Mouse (Mus musculus) ES-Bruce4 (cell line): ENCODE results near the gene Rab40c. TPM values are rescaled to one million over a fixed set of nuclear protein-coding genes. Genes with fewer than 3 reads are reported as not detected.

ENCODE experiments used
- H3K27ac ChIP-seq: 2 replicates; pipeline ENCODE4 v1.5.1; 2012; ENCODE audit warnings: low read length, inconsistent platforms; ENCODE audit not compliant: insufficient read depth
- H3K27me3 ChIP-seq: 2 replicates; pipeline ENCODE4 v1.6.1; 2012; ENCODE audit warnings: mild to moderate bottlenecking, low read length, inconsistent platforms; ENCODE audit not compliant: control insufficient read depth, poor library complexity, insufficient read depth, severe bottlenecking
- H3K36me3 ChIP-seq: 2 replicates; pipeline ENCODE4 v1.6.1; 2012; ENCODE audit warnings: inconsistent platforms, mild to moderate bottlenecking, low read length, moderate library complexity; ENCODE audit not compliant: control insufficient read depth, poor library complexity, insufficient read depth, severe bottlenecking
- H3K4me1 ChIP-seq: one replicate; pipeline ENCODE4 v1.8.1; 2011; ENCODE audit warnings: low read length; ENCODE audit not compliant: control insufficient read depth, insufficient read depth
- H3K4me3 ChIP-seq: 2 replicates; pipeline ENCODE4 v1.5.1; 2011; ENCODE audit warnings: low read depth, mild to moderate bottlenecking, low read length
- H3K9ac ChIP-seq: 2 replicates; pipeline ENCODE4 v1.6.1; 2012; ENCODE audit warnings: low read depth, mild to moderate bottlenecking, inconsistent platforms; ENCODE audit not compliant: poor library complexity, severe bottlenecking
- H3K9me3 ChIP-seq: replicated peaks from 2 replicates; pipeline ENCODE4 v1.6.1; 2012; ENCODE audit warnings: mild to moderate bottlenecking, low read length, inconsistent platforms; ENCODE audit not compliant: control insufficient read depth, poor library complexity, insufficient read depth, severe bottlenecking
- CTCF ChIP-seq: IDR thresholded peaks from one replicate; pipeline ENCODE4 v1.8.1; 2011; ENCODE audit warnings: low read depth, low read length
- EP300 ChIP-seq: IDR thresholded peaks from 2 replicates; pipeline ENCODE4 v1.6.1; 2011; ENCODE audit warnings: low read depth, low read length; ENCODE audit not compliant: insufficient read depth
- POLR2A ChIP-seq: IDR thresholded peaks from one replicate; pipeline ENCODE4 v1.8.1; 2011; ENCODE audit warnings: low read length; ENCODE audit not compliant: insufficient read depth
- polyA plus RNA-seq: library from polyadenylated mRNA; stranded (reverse); fragments of >200 nt; gene quantifications from 2 replicates; pipeline ENCODE4 v1.2.4, GENCODE M21; 2011; ENCODE audit warnings: low read depth; ENCODE audit not compliant: missing spikeins, insufficient read depth, insufficient read length

Rab40c gene
- polyA plus RNA-seq, 1 experiment, result 22.7 TPM

DNA sequence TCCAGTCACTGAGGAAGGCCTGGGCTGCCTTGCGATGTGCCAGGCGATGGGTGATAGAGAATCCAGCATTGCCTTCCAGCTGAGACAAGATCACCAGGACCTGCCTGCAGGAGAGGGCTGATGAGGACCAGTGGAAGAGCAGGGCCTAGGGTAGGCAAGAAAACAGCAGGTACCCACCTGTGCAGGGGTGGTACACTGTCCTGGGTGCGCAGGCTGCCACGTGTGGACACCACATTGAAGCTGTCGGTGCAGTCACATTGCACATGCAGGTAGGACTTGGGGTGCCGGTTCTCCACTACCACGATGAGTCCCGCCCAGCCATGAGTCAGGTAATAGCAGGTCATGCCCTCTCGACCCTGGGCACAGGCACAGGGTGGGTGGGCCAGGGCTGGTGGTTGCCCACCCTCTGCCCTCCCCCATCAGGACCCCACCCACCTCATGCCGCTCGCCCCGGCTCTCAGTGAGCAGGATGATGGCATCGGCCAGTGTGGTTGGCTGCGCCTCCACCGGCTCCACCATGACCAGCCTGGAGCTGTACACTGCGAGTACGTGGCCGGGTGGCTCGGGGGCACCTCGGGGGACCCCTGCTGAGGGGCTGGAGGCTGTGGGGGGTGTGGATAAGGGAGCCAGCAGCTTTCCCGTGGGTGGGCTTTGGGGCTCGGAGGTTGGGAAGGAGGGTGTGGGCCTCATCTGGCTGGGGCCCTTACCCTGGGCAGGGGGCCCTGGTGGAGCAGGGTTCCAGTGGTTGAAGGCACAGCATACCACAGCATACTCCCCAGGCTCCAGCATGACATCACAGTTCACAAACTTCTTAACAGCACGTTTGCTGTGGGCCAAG is 40.3 kb upstream of the Rab40c start:
- Histone ChIP-seq H3K27ac (no peak overlapping the region), H3K4me1 (no peaks in the 10 kb centered on the region), H3K27me3 (no peaks in the 10 kb centered on the region), H3K4me3 (no peak overlapping the region), H3K9me3 (no peaks in the 10 kb centered on the region), H3K36me3 (no peaks in the 10 kb centered on the region), H3K9ac (no peak overlapping the region)
- TF ChIP-seq CTCF, result no peak
- TF ChIP-seq EP300, result no peak
- no peak for TF ChIP-seq POLR2A

DNA sequence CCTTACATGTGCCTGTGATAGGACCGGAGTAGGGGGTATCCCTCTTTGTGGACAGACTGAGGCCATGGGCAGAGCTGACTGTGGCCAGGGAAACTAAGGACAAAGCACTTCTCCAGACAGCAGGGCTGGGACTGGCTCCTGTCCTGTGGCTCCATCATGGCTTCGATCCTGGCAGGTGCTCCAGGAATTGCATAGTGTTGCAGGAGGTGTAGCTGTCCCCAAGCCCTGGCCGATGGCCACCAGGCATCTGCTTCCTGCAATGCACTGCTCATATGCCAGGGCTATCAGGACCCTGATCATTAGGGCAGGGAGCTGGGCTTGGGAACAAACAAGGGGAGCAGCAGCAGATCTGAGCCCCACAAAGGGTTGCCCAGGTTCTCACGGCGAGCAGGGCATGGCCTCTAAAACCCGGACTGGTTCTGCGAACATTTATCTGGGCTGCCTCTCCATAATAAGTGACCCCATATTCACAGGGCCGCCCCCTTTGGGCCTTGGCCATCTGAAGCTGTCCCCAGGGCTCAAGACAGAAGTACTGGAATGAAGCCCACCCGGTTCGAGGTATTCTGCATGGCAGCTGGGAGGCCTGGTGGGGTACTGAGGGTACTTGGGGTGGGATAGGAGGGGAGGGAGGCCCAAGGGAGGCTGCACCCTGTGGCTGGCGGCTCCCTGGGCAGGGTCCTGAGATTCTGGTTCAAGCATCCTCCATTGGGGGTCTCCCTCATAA is 39.4 kb upstream of the Rab40c start:
- TF ChIP-seq POLR2A, result no peak
- no peak for TF ChIP-seq EP300
- no peak for TF ChIP-seq CTCF
- Histone ChIP-seq H3K36me3 (no peaks in the 10 kb centered on the region), H3K4me3 (no peak overlapping the region), H3K9ac (no peak overlapping the region), H3K27ac (no peak overlapping the region), H3K27me3 (no peaks in the 10 kb centered on the region), H3K9me3 (no peaks in the 10 kb centered on the region), H3K4me1 (no peaks in the 10 kb centered on the region)

DNA sequence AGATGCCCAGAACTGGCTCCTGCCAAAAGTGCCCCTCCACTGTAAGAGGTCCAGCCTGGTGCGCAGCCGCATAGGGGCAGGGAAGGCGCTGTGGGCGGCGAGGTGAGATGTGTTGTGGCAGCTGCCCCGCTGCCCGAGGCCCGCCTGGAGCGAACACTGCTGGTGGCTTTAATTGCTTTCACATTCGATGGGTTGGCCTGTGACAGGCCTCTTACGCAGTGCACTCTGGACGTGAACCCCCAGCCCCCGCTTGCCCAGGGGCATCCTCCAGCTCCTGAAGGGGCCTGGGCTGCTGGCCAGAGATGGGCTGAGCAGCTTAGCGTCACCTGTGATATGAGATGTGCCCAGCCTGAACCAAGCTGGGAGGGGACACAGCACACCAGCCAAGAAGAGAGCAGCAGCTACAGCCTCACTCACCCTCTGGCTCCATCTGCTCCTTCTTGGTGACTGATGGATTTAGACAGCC is 38.1 kb upstream of the Rab40c start:
- Histone ChIP-seq H3K27ac (no peak overlapping the region), H3K36me3 (no peaks in the 10 kb centered on the region), H3K4me1 (no peaks in the 10 kb centered on the region), H3K27me3 (no peaks in the 10 kb centered on the region), H3K4me3 (no peak overlapping the region), H3K9ac (no peak overlapping the region), H3K9me3 (no peaks in the 10 kb centered on the region)
- TF ChIP-seq EP300, result no peak
- TF ChIP-seq CTCF, result no peak
- TF ChIP-seq POLR2A, result no peak

DNA sequence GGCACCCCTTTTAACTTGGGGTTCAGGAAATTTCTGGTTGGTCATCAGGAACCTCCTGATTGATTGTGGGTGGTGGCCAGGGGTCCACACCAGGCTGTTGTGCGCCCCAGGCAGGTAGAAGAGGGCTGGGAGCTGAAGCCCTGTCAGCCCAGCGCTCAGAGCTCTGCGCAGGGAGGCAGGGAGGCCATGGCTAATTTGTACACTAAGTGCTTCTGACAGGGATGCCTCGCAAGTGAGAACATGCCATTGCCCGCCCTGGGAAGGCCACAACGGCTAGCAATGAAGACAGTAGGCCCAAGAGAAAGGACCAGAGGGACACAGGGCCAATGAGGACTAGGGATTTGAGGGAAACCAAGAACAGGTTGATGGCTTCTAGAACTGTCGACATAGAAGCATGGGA is 37.1 kb upstream of the Rab40c start:
- Histone ChIP-seq H3K9ac (no peak overlapping the region), H3K9me3 (no peaks in the 10 kb centered on the region), H3K27me3 (no peaks in the 10 kb centered on the region), H3K27ac (no peak overlapping the region), H3K4me3 (no peak overlapping the region), H3K4me1 (no peaks in the 10 kb centered on the region), H3K36me3 (no peaks in the 10 kb centered on the region)
- TF ChIP-seq CTCF, result no peak
- TF ChIP-seq POLR2A, result no peak
- no peak for TF ChIP-seq EP300

DNA sequence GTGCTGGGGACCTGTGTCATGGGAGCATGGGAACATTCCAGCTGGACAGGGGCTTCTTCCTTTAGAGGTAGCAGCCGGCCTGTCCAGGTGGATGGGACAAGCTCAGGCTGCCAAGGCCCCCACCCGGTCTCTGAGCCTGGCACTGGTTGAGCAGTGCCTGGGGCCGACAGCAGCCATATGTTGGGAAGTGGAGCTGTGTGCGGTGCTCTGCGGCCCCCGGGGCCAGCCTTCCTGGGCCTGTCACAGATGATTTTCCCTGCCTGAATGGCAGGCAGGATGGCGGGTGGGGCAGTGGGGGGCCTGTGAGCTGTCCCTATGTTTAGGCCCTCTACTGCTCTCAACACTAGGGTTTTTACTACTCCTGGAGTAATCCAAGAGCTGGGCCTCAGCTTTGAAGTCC is 36.7 kb upstream of the Rab40c start:
- no peaks in the 10 kb centered on the region for H3K9me3 ChIP-seq
- no peaks in the 10 kb centered on the region for H3K4me1 ChIP-seq
- H3K27me3 ChIP-seq, result no peaks in the 10 kb centered on the region
- no peak overlapping the region for H3K27ac ChIP-seq
- no peak for TF ChIP-seq POLR2A
- no peak for TF ChIP-seq CTCF
- no peak for TF ChIP-seq EP300
- H3K4me3 ChIP-seq, result no peak overlapping the region
- H3K9ac ChIP-seq, result no peak overlapping the region
- no peaks in the 10 kb centered on the region for H3K36me3 ChIP-seq

DNA sequence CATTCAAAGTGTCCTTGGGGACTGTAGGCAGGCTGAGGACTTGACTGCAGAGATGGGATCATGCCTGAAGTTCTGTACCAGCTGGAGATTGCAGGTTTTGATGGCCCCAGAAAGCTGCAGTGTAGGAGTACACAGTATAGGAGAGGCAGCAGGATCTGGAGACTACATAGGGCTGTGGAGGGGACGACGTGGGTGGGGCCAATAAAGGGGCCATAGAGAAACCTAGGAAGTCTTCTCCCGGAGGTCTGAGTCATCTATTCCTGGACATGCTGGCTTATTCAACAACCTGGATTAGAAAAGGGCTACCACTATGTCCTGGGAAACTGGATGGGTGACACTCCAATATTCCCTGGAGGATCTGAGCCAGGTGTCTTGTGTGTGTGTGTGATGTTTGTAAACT is 36.2 kb upstream of the Rab40c start:
- no peak overlapping the region for H3K9ac ChIP-seq
- no peaks in the 10 kb centered on the region for H3K27me3 ChIP-seq
- TF ChIP-seq POLR2A (no peak), CTCF (no peak), EP300 (no peak)
- no peaks in the 10 kb centered on the region for H3K9me3 ChIP-seq
- H3K36me3 ChIP-seq, result no peaks in the 10 kb centered on the region
- H3K4me3 ChIP-seq, result no peak overlapping the region
- H3K4me1 ChIP-seq, result no peaks in the 10 kb centered on the region
- no peak overlapping the region for H3K27ac ChIP-seq
